Mouse (Mus musculus) kidney, adult 2 months (tissue): ENCODE measurements around the gene S100pbp.

ENCODE experiments used
- CTCF ChIP-seq: fragments of 200-500 bp; conservative IDR thresholded peaks from 2 replicates; pipeline ENCODE4 v1.5.1; 2011; ENCODE audit warnings: low read depth, mild to moderate bottlenecking, control low read depth, low read length, moderate library complexity, mixed read lengths; ENCODE audit not compliant: insufficient read depth, insufficient read length
- POLR2A ChIP-seq: fragments of 200-500 bp; IDR thresholded peaks from one replicate; pipeline ENCODE4 v1.6.1; 2011; ENCODE audit warnings: low read depth, low read length, control low read depth

- TF ChIP-seq POLR2A: no peak
- TF ChIP-seq CTCF: no peak
Observed at GRCm38 (mm10) chr4:129158549-129158948, 31.0 kb downstream of the S100pbp start.
